Mouse (Mus musculus): ENCODE results near the gene Ifit3.
"Not testable (repeated sequence)": the region's sequence is repeated elsewhere in the genome, so short reads cannot be mapped to it uniquely, and the experiment has no call there.

Gene Ifit3

GRCm38 (mm10) chr19:34587898-34588692 lies 4.8 kb downstream of the Ifit3 start:
- not testable (repeated sequence) for DNase-seq (ENCODE audit: low spot score)

DNA sequence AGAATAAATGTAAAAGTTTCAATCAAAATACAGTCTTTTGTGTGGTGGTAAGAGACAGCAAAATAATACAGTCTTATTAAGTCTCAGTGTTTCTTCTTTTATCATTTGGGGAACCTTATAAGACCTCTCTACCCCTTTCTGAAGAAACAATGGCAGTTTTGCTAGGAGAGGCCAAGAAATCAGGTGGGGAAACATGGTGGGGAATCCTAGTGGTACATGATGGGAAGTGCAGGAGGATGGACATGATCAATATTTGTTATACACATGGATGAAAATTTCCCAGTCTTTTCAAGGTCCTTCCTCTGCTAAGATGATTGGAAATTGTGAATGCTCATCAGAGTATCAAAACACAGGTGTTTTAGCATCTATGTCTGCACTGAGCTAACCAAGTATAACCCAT lies 5.6 kb downstream of the Ifit3 start:
- DNase-seq (ENCODE audit: low spot score), result no peak

DNA sequence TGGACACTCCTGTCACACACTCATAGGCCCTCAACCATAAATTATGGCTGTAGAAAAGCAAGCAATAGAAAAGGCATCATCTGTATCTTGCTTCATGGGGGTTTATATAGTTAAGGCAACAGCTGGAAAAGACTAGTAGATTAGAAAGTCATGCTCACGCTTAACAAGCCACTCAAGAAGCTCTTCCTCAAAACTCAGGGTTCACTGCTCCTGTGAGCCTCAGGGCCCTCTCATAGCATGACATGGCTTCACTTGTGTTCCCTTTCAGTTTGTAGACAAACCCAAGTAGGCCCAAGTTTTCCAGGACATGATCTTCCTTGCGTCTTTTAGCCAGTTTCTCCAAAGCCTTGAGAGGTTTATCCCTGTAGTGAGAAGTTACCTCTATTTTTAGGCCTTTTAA lies 10.1 kb downstream of the Ifit3 start:
- DNase-seq (ENCODE audit: low spot score), result no peak

- not testable (repeated sequence) for DNase-seq (ENCODE audit: low spot score)
Observed at GRCm38 (mm10) chr19:34594523-34594922, 11.2 kb downstream of the Ifit3 start.

DNA sequence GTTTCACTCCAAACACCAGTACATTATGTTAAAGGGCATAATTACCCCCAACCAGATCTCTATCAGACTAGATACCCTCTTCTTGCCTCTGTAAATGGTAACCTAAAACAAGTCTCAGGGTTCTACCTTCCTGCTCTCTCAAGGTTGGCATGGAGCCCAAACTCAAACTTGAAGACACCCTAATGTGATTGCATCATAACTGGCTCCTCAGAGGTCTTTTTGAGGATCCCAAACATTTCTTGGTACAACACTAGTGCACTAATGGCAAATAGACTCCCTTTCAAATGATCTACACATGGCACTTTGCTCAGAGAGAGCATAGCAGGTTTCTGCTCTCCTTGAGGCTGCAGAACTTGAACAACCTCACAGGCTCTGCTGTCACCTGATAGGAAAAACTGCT lies 13.5 kb downstream of the Ifit3 start:
- no peak for DNase-seq (ENCODE audit: low spot score)

GRCm38 (mm10) chr19:34598341-34598740 lies 15.0 kb downstream of the Ifit3 start:
- peak; percentile 26 for DNase-seq (ENCODE audit: low spot score)

- not testable (repeated sequence) for DNase-seq (ENCODE audit: low spot score)
Observed at GRCm38 (mm10) chr19:34599250-34599649, 15.9 kb downstream of the Ifit3 start.

- DNase-seq (ENCODE audit: low spot score), result not testable (repeated sequence)
Observed at GRCm38 (mm10) chr19:34601888-34602287, 18.6 kb downstream of the Ifit3 start, which contains the start of gene Ifit1bl1. Gene Ifit1bl1 (minus strand): TSS chr19:34601956.

DNA sequence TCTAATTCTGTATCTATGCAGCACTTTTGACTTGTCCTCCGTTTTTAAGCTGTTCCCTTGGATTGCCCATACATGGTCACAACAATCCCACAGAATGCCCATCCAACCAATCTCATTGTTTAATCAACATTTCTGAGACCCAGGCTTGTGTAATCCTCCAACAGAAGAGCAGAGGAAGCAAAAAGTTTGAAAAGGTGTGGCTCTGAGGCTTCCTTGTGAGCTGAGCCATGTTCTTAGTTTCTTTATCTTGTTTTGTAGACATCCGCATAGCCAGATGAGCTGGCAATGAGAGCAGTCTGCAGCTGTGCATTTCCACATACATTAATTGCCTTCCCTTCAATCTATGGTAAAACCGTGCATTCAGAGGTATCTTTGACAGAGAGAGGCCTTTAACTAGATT lies 22.1 kb downstream of the Ifit3 start:
- DNase-seq (ENCODE audit: low spot score), result no peak

GRCm38 (mm10) chr19:34607237-34608051 lies 24.1 kb downstream of the Ifit3 start, which contains the start of gene Ifit3b:
Gene Ifit3b (plus strand): TSS chr19:34607970.
- DNase-seq (ENCODE audit: low spot score), result not testable (repeated sequence)

DNA sequence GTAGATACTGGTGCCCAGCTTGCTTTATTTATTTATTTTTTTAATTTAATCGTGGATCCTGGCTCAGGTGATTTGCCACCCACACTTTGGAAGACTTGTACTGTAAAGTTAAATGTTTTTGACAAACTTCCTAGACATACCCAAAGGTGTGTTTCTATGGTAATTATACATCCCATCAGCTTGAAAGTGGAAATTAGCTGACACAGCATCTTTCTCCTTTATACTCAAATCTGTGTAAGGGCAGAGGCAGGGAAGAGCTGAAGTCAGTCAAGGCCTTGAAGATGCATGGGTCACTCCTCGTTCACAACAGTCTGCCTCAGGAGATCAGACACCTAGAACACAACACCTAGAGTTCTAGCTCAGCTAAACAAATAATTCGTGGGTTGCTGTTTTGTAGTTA lies 26.8 kb downstream of the Ifit3 start:
- DNase-seq (ENCODE audit: low spot score), result not testable (repeated sequence)

DNA sequence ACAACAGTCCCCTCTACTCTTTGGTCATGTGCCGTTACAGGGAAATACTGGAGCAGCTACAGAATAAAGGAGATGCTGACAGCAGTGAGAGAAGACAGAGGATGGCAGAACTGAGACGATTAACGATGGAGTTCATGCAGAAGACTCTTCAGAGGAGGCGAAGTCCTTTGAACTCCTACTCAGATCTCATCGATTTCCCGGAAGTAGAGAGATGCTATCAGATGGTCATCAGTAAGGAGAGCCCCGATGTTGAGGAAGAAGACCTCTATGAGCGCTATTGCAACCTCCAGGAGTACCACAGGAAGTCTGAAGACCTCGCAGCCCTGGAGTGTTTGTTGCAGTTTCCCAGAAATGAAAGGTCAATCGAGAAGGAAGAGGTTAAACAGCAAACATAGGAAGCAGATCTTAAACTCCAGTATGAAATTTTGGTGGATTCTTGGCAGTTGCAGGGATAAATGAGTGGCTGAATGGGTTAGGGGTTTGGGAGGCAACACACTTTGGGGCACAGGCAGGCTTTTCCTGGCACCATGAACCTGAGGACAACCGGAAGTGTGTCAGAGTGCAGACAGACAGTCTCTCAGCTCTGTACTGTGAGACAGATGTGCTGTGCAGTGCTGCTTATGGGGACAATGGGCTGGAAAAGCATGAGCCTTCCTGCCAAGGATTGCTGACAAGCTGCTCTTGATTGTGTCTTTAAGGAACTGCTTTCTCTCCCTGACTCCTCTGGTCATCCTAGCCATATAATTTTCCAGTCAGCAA lies 29.1 kb downstream of the Ifit3 start:
- not testable (repeated sequence) for DNase-seq (ENCODE audit: low spot score)

- no peak for DNase-seq (ENCODE audit: low spot score)
Observed at GRCm38 (mm10) chr19:34620871-34621270, 37.5 kb downstream of the Ifit3 start.

GRCm38 (mm10) chr19:34623781-34624180 lies 40.5 kb downstream of the Ifit3 start:
- no peak for DNase-seq (ENCODE audit: low spot score)

DNA sequence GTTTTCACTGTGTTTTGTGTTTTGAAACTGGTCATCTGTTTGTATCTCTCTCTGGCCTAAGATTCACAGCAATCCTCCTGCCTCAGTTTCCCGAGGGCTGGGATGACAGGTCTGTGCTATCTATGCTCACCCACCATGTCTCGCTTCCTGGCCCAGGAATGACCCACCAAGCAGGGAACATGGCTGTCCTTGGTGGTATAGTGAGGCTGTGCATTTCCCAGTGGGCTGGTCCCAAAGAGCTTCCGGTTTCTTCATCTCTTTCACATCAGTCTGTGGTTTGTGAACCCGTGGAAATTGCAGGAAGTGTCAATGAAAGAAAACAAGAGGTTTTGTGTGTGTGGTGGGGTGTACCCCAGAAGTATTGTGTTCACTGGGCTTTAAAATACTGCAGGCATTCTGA lies 41.3 kb downstream of the Ifit3 start:
- DNase-seq (ENCODE audit: low spot score), result no peak

- no peak for DNase-seq (ENCODE audit: low spot score)
Observed at GRCm38 (mm10) chr19:34627496-34627895, 44.2 kb downstream of the Ifit3 start.

DNA sequence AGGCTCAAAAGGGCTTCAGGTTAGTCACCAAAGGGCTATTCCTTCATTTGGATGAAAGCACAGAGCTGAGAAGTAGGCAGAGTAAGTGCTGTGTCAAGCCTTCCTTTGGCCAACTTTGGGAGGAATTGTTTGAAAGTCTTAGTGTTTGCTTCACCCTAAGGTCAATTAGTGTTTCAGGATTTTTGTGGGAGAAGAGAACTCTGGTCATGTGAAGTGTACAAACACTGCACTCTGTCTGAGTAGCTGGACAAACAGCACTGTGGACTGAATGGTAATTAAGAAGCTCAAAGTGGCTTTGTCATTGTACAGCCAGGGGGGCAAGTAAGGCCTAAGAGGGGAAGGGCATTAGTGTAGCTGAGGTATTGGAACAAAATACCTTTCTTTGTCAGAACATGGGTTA lies 48.2 kb downstream of the Ifit3 start:
- DNase-seq (ENCODE audit: low spot score), result no peak

DNA sequence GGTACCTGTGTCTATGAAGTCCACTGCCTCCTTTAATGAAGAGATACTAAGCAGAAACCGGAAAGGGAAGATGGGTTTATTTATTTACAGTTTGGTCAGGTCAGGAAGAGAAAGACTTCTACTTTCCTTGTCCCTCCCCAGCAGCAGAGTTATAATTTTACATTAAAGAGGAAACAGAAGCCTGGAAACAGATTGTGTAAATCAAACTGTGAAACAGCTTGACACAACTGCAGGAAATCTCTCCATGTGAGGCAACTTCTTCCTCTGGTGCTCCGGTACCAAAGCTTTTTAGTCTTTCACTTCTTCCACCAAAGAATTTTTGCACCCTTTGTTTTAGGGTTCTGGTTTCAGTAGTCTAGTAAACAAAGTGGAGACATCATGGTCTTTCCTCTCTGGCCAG lies 50.2 kb downstream of the Ifit3 start:
- DNase-seq (ENCODE audit: low spot score), result no peak

DNA sequence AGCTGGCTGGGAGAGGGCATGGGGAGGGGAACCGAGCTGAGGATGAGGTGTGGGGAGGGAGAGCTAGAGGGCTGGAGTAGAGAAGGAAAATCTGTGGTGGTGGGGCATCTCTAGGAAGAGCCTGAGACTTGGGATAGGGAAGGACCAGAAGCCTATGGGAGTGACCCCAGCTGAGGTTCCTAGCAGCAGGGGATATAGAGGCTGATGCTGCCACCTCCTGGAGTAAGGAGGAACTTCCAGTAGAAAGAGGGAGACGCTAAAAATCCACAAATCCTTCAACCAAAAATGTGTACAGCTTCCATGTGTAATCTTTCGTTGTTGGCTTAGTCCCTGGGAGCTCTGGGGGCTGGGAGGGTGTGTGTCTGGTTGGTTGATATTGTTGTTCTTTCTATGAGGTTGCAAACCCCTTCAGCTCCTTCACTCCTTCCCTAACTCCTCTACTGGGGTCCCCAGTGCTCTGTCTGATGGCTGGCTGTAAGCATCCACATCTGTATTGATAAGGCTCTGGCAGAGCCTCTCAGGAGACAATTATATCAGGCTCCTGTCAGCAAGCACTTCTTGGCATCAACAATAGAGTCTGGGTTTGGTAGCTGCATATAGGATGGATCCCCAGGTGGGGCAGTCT lies 53.7 kb downstream of the Ifit3 start:
- no peak for DNase-seq (ENCODE audit: low spot score)

Data from testis, postnatal 14 days (tissue).